Mouse (Mus musculus) liver, embryonic 14.5 days (tissue): ENCODE measurements around the gene Atp1a2.

Source experiments
- CTCF ChIP-seq: IDR thresholded peaks from 2 replicates; pipeline ENCODE4 v1.5.1; 2016; ENCODE audit warnings: antibody characterized with exemption, low read depth, control low read depth
- EP300 ChIP-seq: IDR thresholded peaks from 2 replicates; pipeline ENCODE4 v1.6.1; 2016; ENCODE audit warnings: antibody characterized with exemption, low read depth

GRCm38 (mm10) chr1:172261477-172262078 lies 36.3 kb downstream of the Atp1a2 start, which contains the start of gene Igsf8:
- TF ChIP-seq CTCF (no peak), EP300 (no peak)
